Mouse (Mus musculus) left cerebral cortex, adult 8-10 months (tissue): ENCODE results near the gene Cxcl16. TPM values are rescaled to one million over a fixed set of nuclear protein-coding genes. Genes with fewer than 3 reads are reported as not detected.
"Not testable (repeated sequence)": the region's sequence is repeated elsewhere in the genome, so short reads cannot be mapped to it uniquely, and the experiment has no call there.

Source experiments
- DNase-seq, 2 experiments: peaks; one replicate each; pipeline ENCODE4 v3.0.0; 2022; ENCODE audit warnings: low spot score in 2 of 2
- total RNA-seq, 4 experiments: library from RNA; stranded (reverse); gene quantifications; 2 replicates each; pipeline ENCODE4 v1.2.4; 2022

The Cxcl16 gene
- 1 to 10 TPM in 3 of 4 experiments, under 1 TPM in 1; 0.97 to 4.6 (median 2.3) TPM for total RNA-seq

- DNase-seq: no peak
These were observed at the start of gene Cxcl16 for GRCm38 (mm10) chr11:70459601-70460101. Cxcl16 (minus strand) TSS chr11:70459984.

- DNase-seq: no peak
These were observed 47.3 kb upstream of the Cxcl16 start for GRCm38 (mm10) chr11:70506962-70507515.

GRCm38 (mm10) chr11:70506385-70506784, 46.6 kb upstream of the Cxcl16 start:
- no peak for DNase-seq

- no peak for DNase-seq
These were observed 45.2 kb upstream of the Cxcl16 start, which contains the start of gene Tm4sf5 for GRCm38 (mm10) chr11:70504970-70505369. Tm4sf5 (plus strand) TSS chr11:70505244.

- no peak for DNase-seq
These were observed 42.2 kb upstream of the Cxcl16 start for GRCm38 (mm10) chr11:70502018-70502417.

- no peak for DNase-seq
These were observed 40.7 kb upstream of the Cxcl16 start for GRCm38 (mm10) chr11:70500476-70500812.

- no peak for DNase-seq
These were observed 40.0 kb upstream of the Cxcl16 start for GRCm38 (mm10) chr11:70499566-70500475.

GRCm38 (mm10) chr11:70489684-70490083, 29.9 kb upstream of the Cxcl16 start:
- no peak for DNase-seq

GRCm38 (mm10) chr11:70489138-70489537, 29.4 kb upstream of the Cxcl16 start:
- DNase-seq: no peak

GRCm38 (mm10) chr11:70487816-70488215, 28.0 kb upstream of the Cxcl16 start:
- DNase-seq: no peak

- DNase-seq: no peak
These were observed 25.7 kb upstream of the Cxcl16 start for GRCm38 (mm10) chr11:70485498-70485897.

GRCm38 (mm10) chr11:70474872-70475534, 15.2 kb upstream of the Cxcl16 start:
- no peak for DNase-seq

GRCm38 (mm10) chr11:70473291-70473690, 13.5 kb upstream of the Cxcl16 start:
- DNase-seq: not testable (repeated sequence)

- DNase-seq: no peak
These were observed 12.9 kb upstream of the Cxcl16 start for GRCm38 (mm10) chr11:70472716-70473115.

- DNase-seq: no peak
These were observed 10.0 kb upstream of the Cxcl16 start for GRCm38 (mm10) chr11:70469764-70470163.

- no peak for DNase-seq
These were observed 8.3 kb upstream of the Cxcl16 start for GRCm38 (mm10) chr11:70467902-70468619.

- DNase-seq: no peak
These were observed 6.0 kb upstream of the Cxcl16 start for GRCm38 (mm10) chr11:70465824-70466223.

GRCm38 (mm10) chr11:70465211-70465610, 5.4 kb upstream of the Cxcl16 start:
- no peak for DNase-seq

GRCm38 (mm10) chr11:70463970-70464369, 4.2 kb upstream of the Cxcl16 start:
- no peak for DNase-seq

- DNase-seq: no peak
These were observed 840 bp downstream of the Cxcl16 start, which contains the start of gene Zmynd15 for GRCm38 (mm10) chr11:70458688-70459600. Zmynd15 (plus strand) TSS chr11:70459433.
